Mouse (Mus musculus) liver, embryonic 13.5 days (tissue): ENCODE results near the gene Rnf41. TPM values are rescaled to one million over a fixed set of nuclear protein-coding genes. Genes with fewer than 3 reads are reported as not detected.

ENCODE experiments used
- ATAC-seq: fragments of 200-750 bp; cut with Nextera tagmentation; 2 replicates; pipeline ENCODE4 v1.8.0; 2017; ENCODE audit warnings: low read depth, mild to moderate bottlenecking, moderate number of reproducible peaks, moderate library complexity
- DNase-seq: peaks from one replicate; pipeline ENCODE4 v3.0.0; 2022
- H3K27ac ChIP-seq: fragments of 300-500 bp; sonication (generic); 2 replicates; pipeline ENCODE4 v1.5.1; 2015; ENCODE audit warnings: moderate library complexity, mild to moderate bottlenecking, inconsistent platforms
- H3K27me3 ChIP-seq: fragments of 300-500 bp; sonication (generic); 2 replicates; pipeline ENCODE4 v1.6.1; 2015; ENCODE audit warnings: mild to moderate bottlenecking, inconsistent platforms
- H3K36me3 ChIP-seq: fragments of 300-500 bp; sonication (generic); 2 replicates; pipeline ENCODE4 v1.6.1; 2015; ENCODE audit warnings: mild to moderate bottlenecking, inconsistent platforms
- H3K4me1 ChIP-seq: fragments of 300-500 bp; sonication (generic); replicated peaks from 2 replicates; pipeline ENCODE4 v1.6.1; 2015; ENCODE audit warnings: inconsistent platforms
- H3K4me2 ChIP-seq: fragments of 300-500 bp; sonication (generic); 2 replicates; pipeline ENCODE4 v1.6.1; 2015; ENCODE audit warnings: inconsistent platforms, mild to moderate bottlenecking, moderate library complexity
- H3K4me3 ChIP-seq: fragments of 300-500 bp; sonication (generic); replicated peaks from 2 replicates; pipeline ENCODE4 v1.5.1; 2015; ENCODE audit warnings: mild to moderate bottlenecking, inconsistent platforms
- H3K9ac ChIP-seq: fragments of 300-500 bp; sonication (generic); 2 replicates; pipeline ENCODE4 v1.6.1; 2015; ENCODE audit warnings: mild to moderate bottlenecking, inconsistent platforms
- H3K9me3 ChIP-seq: fragments of 300-500 bp; sonication (generic); replicated peaks from 2 replicates; pipeline ENCODE4 v1.6.1; 2016; ENCODE audit warnings: inconsistent platforms
- WGBS: fragments of 180-500 bp; shearing (Covaris S2); methylation state at CpG from one replicate; pipeline ENCODE4 v1.1.7; 2015; ENCODE audit not compliant: insufficient replicate concordance; 5-methylcytosine and 5-hydroxymethylcytosine counted together
- polyA plus RNA-seq: library from polyadenylated mRNA; unstranded; fragments of >200 nt; fragmentation: Nextera tagmentation; extraction: Ambion mirVana; gene quantifications from 2 replicates; pipeline ENCODE4 v1.2.1, GENCODE M21; 2015

Rnf41 gene
- polyA plus RNA-seq, 1 experiment from 2014 or later, result 9.0 TPM

- no peak for DNase-seq
- ATAC-seq, result no peak
- no peaks in the 10 kb centered on the region for H3K9me3 ChIP-seq
- 14% methylated on average over 4 of the region's 4 CpGs for WGBS
- H3K4me3 ChIP-seq, result no peak overlapping the region
- H3K27ac ChIP-seq, result no peak overlapping the region
- peaks cover 5% of the 10 kb centered on the region; the same call in 1 of the 2 replicates for H3K4me1 ChIP-seq
- H3K9ac ChIP-seq, result no peak overlapping the region
- H3K4me2 ChIP-seq, result no peak overlapping the region
- H3K27me3 ChIP-seq, result no peaks in the 10 kb centered on the region
- H3K36me3 ChIP-seq, result peaks cover 8% of the 10 kb centered on the region
Measured at GRCm38 (mm10) chr10:128445407-128445806, 34.0 kb downstream of the Rnf41 start.

- Histone ChIP-seq H3K9ac (no peak overlapping the region), H3K4me2 (no peak overlapping the region), H3K4me3 (no peak overlapping the region), H3K4me1 (peaks cover 13% of the 10 kb centered on the region), H3K27ac (no peak overlapping the region), H3K27me3 (no peaks in the 10 kb centered on the region), H3K9me3 (no peaks in the 10 kb centered on the region), H3K36me3 (no peaks in the 10 kb centered on the region)
- ATAC-seq, result no peak
- 67% methylated on average over 6 of the region's 6 CpGs for WGBS
- no peak for DNase-seq
Measured at GRCm38 (mm10) chr10:128451014-128451413, 39.6 kb downstream of the Rnf41 start.

DNA sequence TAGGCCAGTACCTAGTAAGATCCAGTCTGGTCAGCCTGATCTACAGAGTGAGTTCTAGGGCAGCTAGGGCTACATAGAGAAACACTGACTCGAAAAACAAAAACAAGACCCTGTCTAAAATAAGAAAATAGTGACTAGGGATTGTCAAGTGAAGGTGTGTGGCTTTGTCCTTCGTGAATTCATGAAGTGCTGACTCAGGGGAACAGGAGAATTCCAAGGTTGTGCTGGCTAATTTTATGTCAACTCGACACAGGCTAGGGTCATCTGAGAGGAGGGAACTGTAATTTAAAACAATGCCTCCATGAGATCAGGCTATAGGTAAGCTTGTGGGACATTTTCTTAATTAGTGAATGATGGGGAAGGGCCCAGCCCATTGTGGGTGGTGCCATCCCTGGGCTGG is 43.0 kb downstream of the Rnf41 start:
- no peaks in the 10 kb centered on the region for H3K27me3 ChIP-seq
- no peak for DNase-seq
- H3K4me2 ChIP-seq, result no peak overlapping the region
- peaks cover 32% of the 10 kb centered on the region for H3K4me1 ChIP-seq
- no peak overlapping the region for H3K27ac ChIP-seq
- 68% methylated on average over 3 of the region's 3 CpGs for WGBS
- no peak overlapping the region for H3K9ac ChIP-seq
- ATAC-seq, result no peak
- no peaks in the 10 kb centered on the region for H3K9me3 ChIP-seq
- H3K36me3 ChIP-seq, result no peaks in the 10 kb centered on the region
- no peak overlapping the region for H3K4me3 ChIP-seq

DNA sequence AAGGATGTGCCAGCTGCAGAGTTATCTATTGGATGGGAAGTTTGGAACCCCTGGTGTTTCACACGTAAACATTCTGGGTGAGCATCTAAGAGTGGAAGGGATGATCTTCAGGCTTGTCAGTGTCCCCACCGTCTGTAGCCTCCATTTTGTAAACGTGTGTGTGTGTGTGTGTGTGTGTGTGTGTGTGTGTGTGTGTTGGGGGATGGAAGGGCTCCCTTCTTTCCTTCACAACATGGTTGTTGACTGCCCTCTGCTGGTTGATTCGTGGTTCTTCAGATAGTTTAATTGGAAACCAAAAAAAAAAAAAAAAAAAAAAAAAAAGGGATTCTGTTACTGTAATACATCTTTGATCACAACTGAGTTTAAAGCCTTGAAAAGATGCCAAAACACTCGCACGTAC is 43.8 kb downstream of the Rnf41 start:
- H3K27me3 ChIP-seq, result no peaks in the 10 kb centered on the region
- no peaks in the 10 kb centered on the region for H3K36me3 ChIP-seq
- H3K4me1 ChIP-seq, result peaks cover 35% of the 10 kb centered on the region
- no peak for ATAC-seq
- 0 out of 2 replicates have a peak overlapping the region, but pooled peaks have one; percentile 3 for H3K9ac ChIP-seq
- WGBS, result 4% methylated on average over 6 of the region's 6 CpGs
- DNase-seq, result peak; percentile 44
- H3K4me3 ChIP-seq, result no peak overlapping the region
- H3K9me3 ChIP-seq, result no peaks in the 10 kb centered on the region
- H3K4me2 ChIP-seq, result peak overlapping the region; percentile 41; the same call in 1 of the 2 replicates
- H3K27ac ChIP-seq, result no peak overlapping the region

- Histone ChIP-seq H3K4me2 (peak overlapping the region; percentile 92), H3K36me3 (peaks cover 19% of the 10 kb centered on the region), H3K9ac (no peak overlapping the region), H3K4me3 (peak overlapping the region; percentile 96), H3K27ac (peak overlapping the region; percentile 95; the same call in 1 of the 2 replicates), H3K27me3 (no peaks in the 10 kb centered on the region), H3K4me1 (peaks cover 46% of the 10 kb centered on the region), H3K9me3 (no peaks in the 10 kb centered on the region)
- no peak for DNase-seq
- no peak for ATAC-seq
- WGBS, result 83% methylated on average over 6 of the region's 6 CpGs
Measured at GRCm38 (mm10) chr10:128457676-128458075, 46.2 kb downstream of the Rnf41 start.

- WGBS, result under 1% methylated on average over 29 of the region's 29 CpGs
Measured at GRCm38 (mm10) chr10:128458348-128458718, 46.9 kb downstream of the Rnf41 start.

DNA sequence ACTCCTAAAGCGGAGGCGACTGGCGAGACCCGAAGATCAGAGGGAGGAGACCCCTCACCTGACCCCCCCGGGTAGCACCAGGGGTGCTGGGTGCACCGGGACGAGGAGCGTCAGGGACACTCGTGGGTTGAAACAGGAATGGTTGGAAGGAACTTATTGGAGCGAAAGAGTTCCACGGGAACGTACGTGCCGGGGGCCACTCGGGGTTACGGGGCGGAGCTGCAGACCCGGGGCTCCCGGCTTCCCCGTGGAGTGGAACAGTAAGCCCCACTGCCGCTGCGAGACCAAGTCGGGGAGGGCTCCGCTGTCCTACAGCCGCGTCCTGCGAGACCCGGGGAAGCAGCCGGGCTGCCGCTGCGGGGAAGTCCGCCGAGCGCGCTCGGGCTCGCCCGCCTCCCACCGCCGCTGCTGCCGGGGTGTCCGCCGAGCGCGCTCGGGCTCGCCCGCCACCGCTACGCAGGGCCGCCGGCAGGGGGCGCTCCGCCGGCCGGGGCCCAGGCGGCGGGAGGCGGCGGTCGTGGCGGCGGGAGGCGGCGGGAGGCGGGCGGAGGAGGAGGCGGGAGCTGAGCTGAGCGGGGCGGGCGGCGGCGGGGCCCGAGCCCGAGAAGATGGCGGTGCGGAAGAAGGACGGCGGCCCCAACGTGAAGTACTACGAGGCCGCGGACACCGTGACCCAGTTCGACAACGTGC is 47.4 kb downstream of the Rnf41 start, which contains the start of gene Smarcc2:
TSS of gene Smarcc2 (plus strand) at position 530 of the 690 bp plus-strand sequence.
- peak; percentile 78 for DNase-seq
- H3K4me2 ChIP-seq, result peak within 1 kb of the TSS; percentile 92
- H3K36me3 ChIP-seq, result peaks cover 31% of the 10 kb centered on the region
- peak within 1 kb of the TSS; percentile 97 for H3K9ac ChIP-seq
- peak within 1 kb of the TSS; percentile 96 for H3K4me3 ChIP-seq
- H3K4me1 ChIP-seq, result peaks cover 46% of the 10 kb centered on the region
- H3K27ac ChIP-seq, result peak within 1 kb of the TSS; percentile 95
- ATAC-seq, result peak; percentile 84
- under 1% methylated on average over 74 of the region's 86 CpGs for WGBS
- H3K9me3 ChIP-seq, result no peaks in the 10 kb centered on the region
- no peaks in the 10 kb centered on the region for H3K27me3 ChIP-seq

More at GRCm38 (mm10) chr10:128458348-128458718, 46.9 kb downstream of the Rnf41 start:
- peak overlapping the region; percentile 92 for H3K4me2 ChIP-seq
- ATAC-seq (peak; percentile 50), DNase-seq (peak; percentile 87)
- H3K36me3 ChIP-seq, result peaks cover 25% of the 10 kb centered on the region
- H3K4me1 ChIP-seq, result peaks cover 46% of the 10 kb centered on the region
- H3K9me3 ChIP-seq, result no peaks in the 10 kb centered on the region
- no peaks in the 10 kb centered on the region for H3K27me3 ChIP-seq
- H3K27ac ChIP-seq, result peak overlapping the region; percentile 95
- H3K4me3 ChIP-seq, result peak overlapping the region; percentile 96
- peak overlapping the region; percentile 97 for H3K9ac ChIP-seq

DNA sequence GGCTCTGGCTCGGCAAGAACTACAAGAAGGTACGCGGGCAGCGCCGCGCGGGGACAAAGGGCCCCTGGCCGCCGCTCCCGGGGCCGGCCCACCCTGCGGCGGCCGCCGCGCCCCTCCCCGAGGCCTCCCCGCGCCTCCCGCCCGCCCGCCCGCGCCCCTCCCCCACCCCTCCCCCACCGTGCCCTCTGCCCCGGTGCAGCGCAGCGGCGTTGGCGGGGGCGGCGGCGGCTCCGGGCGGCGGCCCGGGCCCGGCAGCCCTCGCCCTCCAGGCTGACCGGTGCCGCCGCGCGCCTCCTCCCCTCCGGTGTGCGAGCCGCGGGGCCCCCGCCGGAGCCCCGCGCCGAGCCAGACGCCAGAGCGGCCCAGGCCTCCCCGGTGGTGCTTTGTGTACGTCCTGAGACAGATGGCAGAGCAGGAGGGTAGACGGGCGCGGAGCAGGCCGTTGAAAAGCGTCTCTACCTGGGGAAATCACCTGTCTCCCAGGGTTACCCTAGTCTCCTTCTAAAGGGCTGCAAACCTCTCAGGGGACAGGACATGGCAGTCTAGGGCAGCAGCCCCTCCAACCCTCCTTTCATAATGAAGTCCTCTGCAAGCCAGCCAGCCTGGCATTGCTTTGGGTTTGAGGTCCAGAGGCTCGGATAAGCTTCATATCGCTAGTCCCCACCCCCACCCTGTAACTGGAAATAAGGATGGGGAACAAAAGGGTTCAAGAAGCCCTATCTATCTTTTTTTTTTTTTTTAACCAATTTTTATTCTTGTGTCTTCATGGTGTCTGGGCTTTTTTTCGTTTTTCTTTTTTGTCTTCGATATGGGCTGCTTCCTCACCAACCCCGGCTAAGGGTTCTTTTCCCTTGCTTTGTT is 48.2 kb downstream of the Rnf41 start:
- 2% methylated on average over 50 of the region's 67 CpGs for WGBS
- H3K4me2 ChIP-seq, result peak overlapping the region; percentile 92
- H3K27me3 ChIP-seq, result no peaks in the 10 kb centered on the region
- peak overlapping the region; percentile 96 for H3K4me3 ChIP-seq
- ATAC-seq (peak; percentile 80), DNase-seq (peak; percentile 45)
- peaks cover 38% of the 10 kb centered on the region for H3K36me3 ChIP-seq
- H3K9ac ChIP-seq, result peak overlapping the region; percentile 97
- peak overlapping the region; percentile 95 for H3K27ac ChIP-seq
- H3K9me3 ChIP-seq, result no peaks in the 10 kb centered on the region
- peaks cover 45% of the 10 kb centered on the region for H3K4me1 ChIP-seq

- H3K4me2 ChIP-seq, result peak overlapping the region; percentile 92
- no peaks in the 10 kb centered on the region for H3K9me3 ChIP-seq
- peak overlapping the region; percentile 95 for H3K27ac ChIP-seq
- DNase-seq (no peak), ATAC-seq (no peak)
- peaks cover 39% of the 10 kb centered on the region for H3K4me1 ChIP-seq
- H3K9ac ChIP-seq, result peak overlapping the region; percentile 97
- peak overlapping the region; percentile 96 for H3K4me3 ChIP-seq
- WGBS, result 24% methylated on average over 5 of the region's 5 CpGs
- peaks cover 44% of the 10 kb centered on the region for H3K36me3 ChIP-seq
- no peaks in the 10 kb centered on the region for H3K27me3 ChIP-seq
Measured at GRCm38 (mm10) chr10:128460270-128460630, 48.8 kb downstream of the Rnf41 start.

DNA sequence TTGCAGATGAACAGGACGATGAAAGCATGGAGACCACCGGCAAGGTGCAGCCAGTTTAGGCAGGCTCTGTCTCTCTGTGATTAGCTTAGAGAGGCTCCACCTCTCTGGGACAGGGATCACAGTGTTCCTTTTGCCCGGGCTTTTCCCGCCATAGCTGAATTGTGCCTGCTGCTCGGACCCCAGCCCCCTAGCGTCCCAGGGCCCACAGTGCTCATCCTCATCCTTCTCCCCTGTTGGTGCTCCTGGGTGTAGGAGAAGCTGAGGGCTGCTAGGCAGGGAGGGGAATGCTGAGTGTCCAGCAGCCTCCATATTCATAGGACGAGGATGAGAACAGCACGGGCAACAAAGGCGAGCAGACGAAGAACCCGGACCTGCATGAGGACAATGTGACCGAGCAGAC is 62.9 kb downstream of the Rnf41 start:
- H3K27me3 ChIP-seq, result no peaks in the 10 kb centered on the region
- H3K9me3 ChIP-seq, result no peaks in the 10 kb centered on the region
- no peak for ATAC-seq
- H3K4me2 ChIP-seq, result no peak overlapping the region
- H3K4me3 ChIP-seq, result no peak overlapping the region
- DNase-seq, result no peak
- no peak overlapping the region for H3K9ac ChIP-seq
- no peaks in the 10 kb centered on the region for H3K4me1 ChIP-seq
- 87% methylated on average over 12 of the region's 12 CpGs for WGBS
- H3K36me3 ChIP-seq, result peaks cover 92% of the 10 kb centered on the region
- H3K27ac ChIP-seq, result no peak overlapping the region

DNA sequence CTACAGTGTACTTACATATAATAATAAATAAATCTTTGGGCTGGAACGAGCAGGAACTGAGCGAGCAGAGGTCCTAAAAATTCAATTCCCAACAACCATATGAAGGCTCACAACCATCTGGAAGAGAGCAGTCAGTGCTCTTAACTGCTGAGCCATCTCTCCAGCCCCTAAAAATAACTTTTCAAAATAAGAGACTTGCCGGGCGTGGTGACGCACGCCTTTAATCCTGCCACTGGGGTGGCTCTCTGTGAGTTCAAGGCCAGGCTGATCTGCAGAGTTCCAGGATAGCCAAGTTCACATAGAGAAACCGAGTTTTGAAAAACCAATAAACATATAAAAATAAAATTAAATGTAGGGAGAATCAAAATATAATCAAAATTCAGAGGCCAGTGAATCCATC is 74.9 kb downstream of the Rnf41 start:
- peaks cover 9% of the 10 kb centered on the region for H3K4me1 ChIP-seq
- H3K27ac ChIP-seq, result no peak overlapping the region
- no peaks in the 10 kb centered on the region for H3K27me3 ChIP-seq
- no peaks in the 10 kb centered on the region for H3K9me3 ChIP-seq
- H3K4me2 ChIP-seq, result no peak overlapping the region
- peaks cover 98% of the 10 kb centered on the region for H3K36me3 ChIP-seq
- 75% methylated on average over 7 of the region's 7 CpGs for WGBS
- ATAC-seq (no peak), DNase-seq (no peak)
- H3K4me3 ChIP-seq, result no peak overlapping the region
- no peak overlapping the region for H3K9ac ChIP-seq
